ENCODE assay signal across 7 mouse cellular contexts in the genomic region with DNA sequence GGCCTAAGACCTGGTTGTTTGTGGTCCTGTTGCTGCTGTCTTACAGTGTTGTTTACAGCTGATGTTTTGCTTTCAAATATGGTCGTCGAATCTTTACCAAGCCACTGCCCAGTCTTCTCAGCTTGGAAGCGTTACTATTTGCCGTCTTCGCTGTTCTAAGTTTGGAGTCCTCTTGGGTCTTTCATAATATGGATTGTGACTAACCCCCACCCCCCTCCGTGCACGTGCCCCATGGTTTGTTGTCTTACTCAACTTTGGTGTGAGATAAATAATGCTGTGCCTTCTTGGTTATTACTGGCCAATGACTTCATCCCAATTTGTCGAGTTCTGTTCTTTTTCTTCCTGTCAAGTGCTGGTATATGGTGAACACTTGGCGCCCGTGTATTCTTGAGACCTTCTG. TPM values are rescaled to one million over a fixed set of nuclear protein-coding genes. Genes with fewer than 3 reads are reported as not detected.
DNase-seq lines count a peak whose midpoint lies in the region; ATAC-seq lines count a peak whose summit lies in the region.

No protein-coding gene starts in this region.

- peak overlapping the region; percentile 76; the same call in 1 of the 2 replicates for H3K4me2 ChIP-seq in neural tube, embryonic 11.5 days (ENCODE audit: low read depth)
- H3K4me2 ChIP-seq in forebrain, embryonic 13.5 days: peak overlapping the region; percentile 67
- peak overlapping the region; percentile 58 for H3K4me2 ChIP-seq in limb, embryonic 15.5 days

- peaks cover 8% of the 10 kb centered on the region for H3K4me1 ChIP-seq in neural tube, embryonic 11.5 days (ENCODE audit: control insufficient read depth, insufficient read depth, low read length)
- H3K4me1 ChIP-seq in forebrain, embryonic 13.5 days: peaks cover 14% of the 10 kb centered on the region; the same call in 1 of the 2 replicates
- H3K4me1 ChIP-seq in limb, embryonic 15.5 days: peaks cover 9% of the 10 kb centered on the region

- H3K9ac ChIP-seq in neural tube, embryonic 11.5 days (ENCODE audit: low read length): no peak overlapping the region
- no peak overlapping the region for H3K9ac ChIP-seq in forebrain, embryonic 13.5 days
- no peak overlapping the region for H3K9ac ChIP-seq in limb, embryonic 15.5 days

- no peak for DNase-seq in neural tube, embryonic 11.5 days (ENCODE audit: low spot score)
- no peak for DNase-seq in neural tube, embryonic 10.5 days (ENCODE audit: extremely low spot score, low spot score)
- peak; percentile 14 for DNase-seq in thymus, postnatal 4 days
- no peak for DNase-seq in frontal cortex, postnatal 14 days (ENCODE audit: low spot score in 2 of 2)
- no peak for DNase-seq in layer of hippocampus, postnatal 36 days

- no peaks in the 10 kb centered on the region for H3K27me3 ChIP-seq in neural tube, embryonic 11.5 days (ENCODE audit: control insufficient read depth, insufficient read depth, low read length)
- no peaks in the 10 kb centered on the region for H3K27me3 ChIP-seq in forebrain, embryonic 13.5 days
- H3K27me3 ChIP-seq in limb, embryonic 15.5 days: no peaks in the 10 kb centered on the region

- H3K27ac ChIP-seq in neural tube, embryonic 11.5 days (ENCODE audit: low read depth, low read length): no peak overlapping the region
- H3K27ac ChIP-seq in forebrain, embryonic 13.5 days: no peak overlapping the region
- H3K27ac ChIP-seq in limb, embryonic 15.5 days: no peak overlapping the region

- no peaks in the 10 kb centered on the region for H3K9me3 ChIP-seq in neural tube, embryonic 11.5 days (ENCODE audit: control insufficient read depth, low read length)
- peaks cover 1% of the 10 kb centered on the region; the same call in 1 of the 2 replicates for H3K9me3 ChIP-seq in forebrain, embryonic 13.5 days (replicated peaks)
- no peaks in the 10 kb centered on the region for H3K9me3 ChIP-seq in limb, embryonic 15.5 days

- no peak for ATAC-seq in neural tube, embryonic 11.5 days (ENCODE audit: insufficient read depth, low FRiP score, low TSS enrichment)
- ATAC-seq in forebrain, embryonic 13.5 days: no peak
- ATAC-seq in limb, embryonic 15.5 days (ENCODE audit: insufficient number of reproducible peaks, low FRiP score, low TSS enrichment, low read depth): no peak

- 86% methylated on average over 10 of the region's 10 CpGs for WGBS in neural tube, embryonic 11.5 days
- 83% methylated on average over 10 of the region's 10 CpGs for WGBS in forebrain, embryonic 13.5 days
- WGBS in limb, embryonic 15.5 days: 79% methylated on average over 10 of the region's 10 CpGs

- no peaks in the 10 kb centered on the region for H3K36me3 ChIP-seq in neural tube, embryonic 11.5 days (ENCODE audit: control insufficient read depth, insufficient read depth, low read length)
- no peaks in the 10 kb centered on the region for H3K36me3 ChIP-seq in forebrain, embryonic 13.5 days (ENCODE audit: poor library complexity, severe bottlenecking)
- H3K36me3 ChIP-seq in limb, embryonic 15.5 days: no peaks in the 10 kb centered on the region

- no peak overlapping the region for H3K4me3 ChIP-seq in neural tube, embryonic 11.5 days (ENCODE audit: low read depth, low read length)
- H3K4me3 ChIP-seq in forebrain, embryonic 13.5 days: peak overlapping the region; percentile 75; the same call in 1 of the 2 replicates
- H3K4me3 ChIP-seq in limb, embryonic 15.5 days: peak overlapping the region; percentile 72

RNA-seq across cellular contexts. Expression of a gene that starts 1.1 kb away (rescaled TPM):
- 10.0 and 10.2 TPM in 2 replicates for polyA plus RNA-seq in neural tube, embryonic 11.5 days (2014; fragmentation: Nextera tagmentation; extraction: Ambion mirVana)
- 8.9 and 10.2 TPM in 2 replicates for polyA plus RNA-seq in forebrain, embryonic 13.5 days (2015; fragmentation: Nextera tagmentation; extraction: Ambion mirVana)
- polyA plus RNA-seq in limb, embryonic 15.5 days (2015; fragmentation: Nextera tagmentation; extraction: Ambion mirVana): 14.2 and 15.7 TPM in 2 replicates
- total RNA-seq in layer of hippocampus, postnatal 36 days (2021): 10 to 100 TPM; 13.5 to 15.1 TPM
